Mouse (Mus musculus): ENCODE measurements around the gene Rmdn2. TPM values are rescaled to one million over a fixed set of nuclear protein-coding genes. Genes with fewer than 3 reads are reported as not detected.

The Rmdn2 gene
- polyA plus RNA-seq, 1 experiment = 7.3 TPM

DNA sequence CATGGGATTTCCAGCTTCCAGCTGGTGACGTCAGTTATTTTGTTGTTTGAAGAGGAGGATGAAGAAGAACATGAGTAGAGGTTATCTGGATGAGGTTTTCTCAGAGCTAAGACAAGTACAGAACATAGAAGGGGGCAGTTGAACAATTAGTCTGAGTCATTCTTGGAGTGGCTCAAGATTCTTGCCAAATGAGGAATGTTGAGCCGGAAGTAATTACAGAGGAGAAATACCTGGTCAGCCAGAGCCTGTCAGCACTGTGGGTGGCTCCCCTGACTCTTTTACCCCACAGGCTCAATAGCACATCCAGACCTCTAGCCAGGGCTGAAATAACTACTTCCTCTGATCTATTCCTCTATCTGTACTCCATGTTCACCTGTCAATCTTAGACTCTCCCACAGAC lies 59.2 kb downstream of the Rmdn2 start:
- H3K4me3 ChIP-seq (ENCODE audit: insufficient read depth, low read length) = no peak overlapping the region
- TF ChIP-seq POLR2A (IDR thresholded peaks at IDR 0.05; ENCODE audit: borderline replicate concordance, low read depth, low read length) = no peak
- H3K27ac ChIP-seq (ENCODE audit: insufficient read depth, low read depth, low read length) = no peak overlapping the region
- no peaks in the 10 kb centered on the region for H3K4me1 ChIP-seq (ENCODE audit: control insufficient read depth, insufficient read depth, low read length)

GRCm38 (mm10) chr17:79695106-79695505 lies 83.4 kb downstream of the Rmdn2 start:
- no peak overlapping the region for H3K27ac ChIP-seq (ENCODE audit: insufficient read depth, low read depth, low read length)
- no peak overlapping the region for H3K4me3 ChIP-seq (ENCODE audit: insufficient read depth, low read length)

DNA sequence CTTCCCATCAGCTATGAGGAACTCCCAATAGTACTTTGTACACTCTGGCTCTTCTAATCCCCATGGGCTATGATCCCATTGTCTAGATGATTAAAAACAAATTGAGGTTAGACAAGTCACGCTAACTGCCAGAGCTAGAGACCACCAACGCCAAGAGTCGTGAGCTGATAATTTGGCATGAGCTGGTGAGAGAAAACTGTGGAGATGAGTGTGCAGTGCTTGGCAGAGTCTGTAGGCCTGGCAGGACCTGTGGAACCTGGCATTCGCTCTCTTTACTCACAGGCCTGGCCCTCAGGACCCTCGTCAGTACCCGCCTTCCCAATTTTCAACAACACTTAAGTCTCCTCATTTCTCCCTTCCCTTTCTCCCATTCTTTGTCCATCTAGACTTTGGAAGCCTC lies 83.9 kb downstream of the Rmdn2 start:
- H3K4me3 ChIP-seq (ENCODE audit: insufficient read depth, low read length) = no peak overlapping the region
- no peak overlapping the region for H3K27ac ChIP-seq (ENCODE audit: insufficient read depth, low read depth, low read length)
- H3K4me1 ChIP-seq (ENCODE audit: control insufficient read depth, insufficient read depth, low read length) = no peaks in the 10 kb centered on the region
- TF ChIP-seq CTCF (IDR thresholded peaks at IDR 0.05; ENCODE audit: low read depth, low read length) (no peak), POLR2A (IDR thresholded peaks at IDR 0.05; ENCODE audit: borderline replicate concordance, low read depth, low read length) (no peak)

More at GRCm38 (mm10) chr17:79695106-79695505, 83.4 kb downstream of the Rmdn2 start:
- TF ChIP-seq CTCF (IDR thresholded peaks at IDR 0.05; ENCODE audit: low read depth, low read length) (no peak), POLR2A (IDR thresholded peaks at IDR 0.05; ENCODE audit: borderline replicate concordance, low read depth, low read length) (no peak)
- no peaks in the 10 kb centered on the region for H3K4me1 ChIP-seq (ENCODE audit: control insufficient read depth, insufficient read depth, low read length)

DNA sequence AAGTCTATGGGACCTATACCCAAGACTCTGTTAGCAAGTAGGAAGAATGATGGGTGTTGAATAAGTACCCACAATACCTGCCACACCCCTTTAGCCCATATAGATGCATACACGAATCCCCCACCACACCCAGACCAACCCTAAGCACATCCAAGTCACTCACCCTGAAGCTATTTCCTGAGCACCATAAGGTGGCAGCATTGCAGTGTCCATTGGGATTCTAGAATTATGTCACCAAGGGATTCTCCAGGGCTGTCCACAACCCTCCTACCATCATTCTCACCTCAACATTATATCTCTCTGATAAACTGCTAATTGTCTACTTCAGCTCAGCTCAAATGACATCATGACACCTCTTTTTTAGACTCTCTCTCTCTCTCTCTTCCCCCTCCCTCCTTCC lies 87.5 kb downstream of the Rmdn2 start:
- TF ChIP-seq CTCF (IDR thresholded peaks at IDR 0.05; ENCODE audit: low read depth, low read length) (no peak), POLR2A (IDR thresholded peaks at IDR 0.05; ENCODE audit: borderline replicate concordance, low read depth, low read length) (no peak)

DNA sequence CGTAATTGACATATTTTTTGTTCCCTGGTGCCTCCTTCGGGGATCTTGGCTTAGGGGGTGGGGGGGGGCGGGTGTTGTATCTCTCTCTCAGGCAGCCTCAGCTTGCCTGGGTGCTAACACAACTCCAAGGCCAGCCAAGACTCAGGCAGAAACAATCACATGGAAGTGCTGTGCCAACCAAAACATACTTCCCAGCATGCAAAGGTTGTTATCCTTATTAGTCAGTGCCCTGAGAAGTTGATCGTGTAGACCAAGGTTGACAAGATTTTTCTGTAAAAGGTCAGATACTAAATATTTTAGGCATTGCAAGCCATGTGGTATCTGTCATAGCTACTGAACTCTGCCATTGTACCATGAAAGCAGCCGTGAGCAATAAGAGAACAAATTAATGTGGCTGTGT lies 89.2 kb downstream of the Rmdn2 start:
- no peaks in the 10 kb centered on the region for H3K4me1 ChIP-seq (ENCODE audit: control insufficient read depth, insufficient read depth, low read length)
- no peak overlapping the region for H3K27ac ChIP-seq (ENCODE audit: insufficient read depth, low read depth, low read length)
- no peak overlapping the region for H3K4me3 ChIP-seq (ENCODE audit: insufficient read depth, low read length)
- no peak for TF ChIP-seq POLR2A (IDR thresholded peaks at IDR 0.05; ENCODE audit: borderline replicate concordance, low read depth, low read length)
- no peak for TF ChIP-seq CTCF (IDR thresholded peaks at IDR 0.05; ENCODE audit: low read depth, low read length)

More for the DNA sequence above, 87.5 kb downstream of the Rmdn2 start:
- no peaks in the 10 kb centered on the region for H3K4me1 ChIP-seq (ENCODE audit: control insufficient read depth, insufficient read depth, low read length)
- H3K27ac ChIP-seq (ENCODE audit: insufficient read depth, low read depth, low read length) = no peak overlapping the region
- H3K4me3 ChIP-seq (ENCODE audit: insufficient read depth, low read length) = no peak overlapping the region

GRCm38 (mm10) chr17:79705671-79706455 lies 94.2 kb downstream of the Rmdn2 start:
- Histone ChIP-seq H3K4me1 (ENCODE audit: control insufficient read depth, insufficient read depth, low read length) (no peaks in the 10 kb centered on the region), H3K4me3 (ENCODE audit: insufficient read depth, low read length) (no peak overlapping the region), H3K27ac (ENCODE audit: insufficient read depth, low read depth, low read length) (no peak overlapping the region)
- TF ChIP-seq CTCF (IDR thresholded peaks at IDR 0.05; ENCODE audit: low read depth, low read length) (no peak), POLR2A (IDR thresholded peaks at IDR 0.05; ENCODE audit: borderline replicate concordance, low read depth, low read length) (no peak)

DNA sequence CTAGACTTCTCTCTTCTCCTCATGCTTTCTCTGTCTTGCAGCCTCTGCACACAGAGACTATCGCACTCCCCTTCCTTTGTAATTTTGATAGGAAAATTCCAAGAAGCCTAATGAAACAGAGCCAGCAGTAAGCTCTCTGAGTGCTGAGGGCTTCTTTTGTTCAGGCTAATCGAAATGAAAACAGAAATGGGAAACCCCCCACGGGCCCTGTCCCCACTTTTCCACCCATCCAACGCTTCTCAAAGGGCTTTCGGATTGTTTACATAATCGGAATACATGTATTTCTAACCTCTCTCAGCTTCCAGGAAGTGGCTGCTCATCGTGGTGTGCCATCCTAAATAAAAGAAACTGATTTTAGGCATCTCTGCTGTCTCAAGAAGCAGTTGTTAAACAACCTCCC lies 96.5 kb downstream of the Rmdn2 start:
- Histone ChIP-seq H3K4me1 (ENCODE audit: control insufficient read depth, insufficient read depth, low read length) (no peaks in the 10 kb centered on the region), H3K4me3 (ENCODE audit: insufficient read depth, low read length) (no peak overlapping the region), H3K27ac (ENCODE audit: insufficient read depth, low read depth, low read length) (no peak overlapping the region)
- TF ChIP-seq POLR2A (IDR thresholded peaks at IDR 0.05; ENCODE audit: borderline replicate concordance, low read depth, low read length) (no peak), CTCF (IDR thresholded peaks at IDR 0.05; ENCODE audit: low read depth, low read length) (no peak)

DNA sequence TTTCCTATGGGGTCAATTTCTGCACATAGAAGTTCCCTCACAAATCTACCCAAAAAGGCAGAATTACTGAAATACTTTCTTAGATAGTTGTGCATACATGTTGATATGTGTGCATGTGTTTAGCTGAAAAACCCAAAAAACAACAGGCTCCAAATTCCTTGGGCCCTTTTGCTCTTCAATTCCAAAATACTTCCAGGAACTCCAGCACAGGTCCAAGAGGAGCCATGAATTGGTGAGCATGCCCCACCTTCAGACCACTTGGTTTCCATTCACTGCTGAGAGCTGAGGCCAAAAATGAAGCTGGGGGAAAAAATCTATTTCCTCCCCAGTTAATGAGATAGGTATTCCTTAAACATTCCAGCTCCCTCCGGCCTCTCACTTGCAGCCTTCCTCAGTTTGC lies 98.1 kb downstream of the Rmdn2 start:
- Histone ChIP-seq H3K4me3 (ENCODE audit: insufficient read depth, low read length) (no peak overlapping the region), H3K27ac (ENCODE audit: insufficient read depth, low read depth, low read length) (no peak overlapping the region)

GRCm38 (mm10) chr17:79710246-79710842 lies 98.7 kb downstream of the Rmdn2 start:
- peaks cover 4% of the 10 kb centered on the region; the same call in 1 of the 2 replicates for H3K4me1 ChIP-seq (ENCODE audit: control insufficient read depth, insufficient read depth, low read length)
- no peak for TF ChIP-seq CTCF (IDR thresholded peaks at IDR 0.05; ENCODE audit: low read depth, low read length)
- no peak for TF ChIP-seq POLR2A (IDR thresholded peaks at IDR 0.05; ENCODE audit: borderline replicate concordance, low read depth, low read length)
- no peak overlapping the region for H3K27ac ChIP-seq (ENCODE audit: insufficient read depth, low read depth, low read length)
- no peak overlapping the region for H3K4me3 ChIP-seq (ENCODE audit: insufficient read depth, low read length)

More for the DNA sequence above, 98.1 kb downstream of the Rmdn2 start:
- TF ChIP-seq POLR2A (IDR thresholded peaks at IDR 0.05; ENCODE audit: borderline replicate concordance, low read depth, low read length) = no peak
- no peak for TF ChIP-seq CTCF (IDR thresholded peaks at IDR 0.05; ENCODE audit: low read depth, low read length)
- peaks cover 4% of the 10 kb centered on the region; the same call in 1 of the 2 replicates for H3K4me1 ChIP-seq (ENCODE audit: control insufficient read depth, insufficient read depth, low read length)

- TF ChIP-seq CTCF (IDR thresholded peaks at IDR 0.05; ENCODE audit: low read depth, low read length) = no peak
- TF ChIP-seq POLR2A (IDR thresholded peaks at IDR 0.05; ENCODE audit: borderline replicate concordance, low read depth, low read length) = no peak
- H3K27ac ChIP-seq (ENCODE audit: insufficient read depth, low read depth, low read length) = no peak overlapping the region
- H3K4me3 ChIP-seq (ENCODE audit: insufficient read depth, low read length) = no peak overlapping the region
- peaks cover 4% of the 10 kb centered on the region; the same call in 1 of the 2 replicates for H3K4me1 ChIP-seq (ENCODE audit: control insufficient read depth, insufficient read depth, low read length)
These were observed 100.3 kb downstream of the Rmdn2 start for GRCm38 (mm10) chr17:79711944-79712343.

Measured in bone marrow macrophage, adult 2 months (primary cell).